Mouse (Mus musculus) heart, embryonic 11.5 days (tissue): ENCODE data around the gene Grk5. TPM values are rescaled to one million over a fixed set of nuclear protein-coding genes. Genes with fewer than 3 reads are reported as not detected.

Experiments
- ATAC-seq: fragments of 200-750 bp; cut with Nextera tagmentation; replicated peaks from 2 replicates; pipeline ENCODE4 v1.8.0; 2017; ENCODE audit warnings: moderate library complexity; ENCODE audit not compliant: insufficient number of reproducible peaks, low FRiP score, low TSS enrichment
- H3K27ac ChIP-seq: fragments of 300-500 bp; sonication (generic); 2 replicates; pipeline ENCODE4 v1.5.1; 2014; ENCODE audit warnings: mild to moderate bottlenecking, low read depth, low read length
- H3K27me3 ChIP-seq: fragments of 300-500 bp; sonication (generic); 2 replicates; pipeline ENCODE4 v1.6.1; 2014; ENCODE audit warnings: mild to moderate bottlenecking, low read length, mixed read lengths; ENCODE audit not compliant: control insufficient read depth, insufficient read depth
- H3K36me3 ChIP-seq: fragments of 300-500 bp; sonication (generic); 2 replicates; pipeline ENCODE4 v1.6.1; 2014; ENCODE audit warnings: mild to moderate bottlenecking, low read length, moderate library complexity, mixed read lengths; ENCODE audit not compliant: control insufficient read depth, insufficient read depth
- H3K4me1 ChIP-seq: fragments of 300-500 bp; sonication (generic); 2 replicates; pipeline ENCODE4 v1.6.1; 2014; ENCODE audit warnings: low read length; ENCODE audit not compliant: control insufficient read depth, insufficient read depth
- H3K4me2 ChIP-seq: fragments of 300-500 bp; sonication (generic); 2 replicates; pipeline ENCODE4 v1.6.1; 2014; ENCODE audit warnings: mild to moderate bottlenecking, moderate library complexity
- H3K4me3 ChIP-seq: fragments of 300-500 bp; sonication (generic); 2 replicates; pipeline ENCODE4 v1.5.1; 2014; ENCODE audit warnings: low read depth, low read length
- H3K9ac ChIP-seq: fragments of 300-500 bp; sonication (generic); 2 replicates; pipeline ENCODE4 v1.6.1; 2014; ENCODE audit warnings: mild to moderate bottlenecking, low read depth, low read length, moderate library complexity
- H3K9me3 ChIP-seq: fragments of 300-500 bp; sonication (generic); replicated peaks from 2 replicates; pipeline ENCODE4 v1.6.1; 2016; ENCODE audit warnings: low read length; ENCODE audit not compliant: control insufficient read depth
- WGBS: fragments of 180-500 bp; shearing (Covaris S2); extraction: QIAGEN DNeasy Blood & Tissue Kit; methylation state at CpG from one replicate; pipeline ENCODE4 v1.1.7; 2014; ENCODE audit not compliant: insufficient replicate concordance; 5-methylcytosine and 5-hydroxymethylcytosine counted together
- polyA plus RNA-seq: library from polyadenylated mRNA; unstranded; fragments of >200 nt; fragmentation: Nextera tagmentation; extraction: Ambion mirVana; gene quantifications from 2 replicates; pipeline ENCODE4 v1.2.1, GENCODE M21; 2014

Grk5 gene
- polyA plus RNA-seq, 1 experiment from 2014 or later, result 4.9 TPM

DNA sequence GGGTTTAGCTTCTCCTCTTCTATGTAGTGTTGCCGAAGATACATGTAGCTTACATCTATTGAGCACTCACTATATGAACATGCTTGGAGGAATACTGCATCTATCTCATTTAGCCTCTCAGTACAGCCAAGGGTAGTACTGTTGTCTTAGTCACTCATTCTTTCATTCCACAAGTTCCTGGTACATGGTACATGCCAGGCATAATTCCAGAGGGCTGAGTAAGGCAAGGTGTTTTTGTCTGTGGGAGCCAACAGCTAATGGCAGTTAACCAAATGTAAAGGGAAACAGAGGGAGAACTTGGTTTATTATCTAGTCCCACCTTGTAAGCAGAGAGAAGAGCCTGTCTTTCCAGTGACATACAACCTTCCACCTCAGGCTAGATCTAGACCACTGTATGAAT is 82.0 kb downstream of the Grk5 start:
- H3K4me3 ChIP-seq, result no peak overlapping the region
- 92% methylated on average over 1 of the region's 1 CpGs for WGBS
- H3K27ac ChIP-seq, result no peak overlapping the region
- H3K4me1 ChIP-seq, result no peaks in the 10 kb centered on the region
- no peak overlapping the region for H3K9ac ChIP-seq
- no peak for ATAC-seq
- H3K27me3 ChIP-seq, result no peaks in the 10 kb centered on the region
- no peak overlapping the region for H3K4me2 ChIP-seq
- no peaks in the 10 kb centered on the region for H3K9me3 ChIP-seq
- H3K36me3 ChIP-seq, result no peaks in the 10 kb centered on the region

DNA sequence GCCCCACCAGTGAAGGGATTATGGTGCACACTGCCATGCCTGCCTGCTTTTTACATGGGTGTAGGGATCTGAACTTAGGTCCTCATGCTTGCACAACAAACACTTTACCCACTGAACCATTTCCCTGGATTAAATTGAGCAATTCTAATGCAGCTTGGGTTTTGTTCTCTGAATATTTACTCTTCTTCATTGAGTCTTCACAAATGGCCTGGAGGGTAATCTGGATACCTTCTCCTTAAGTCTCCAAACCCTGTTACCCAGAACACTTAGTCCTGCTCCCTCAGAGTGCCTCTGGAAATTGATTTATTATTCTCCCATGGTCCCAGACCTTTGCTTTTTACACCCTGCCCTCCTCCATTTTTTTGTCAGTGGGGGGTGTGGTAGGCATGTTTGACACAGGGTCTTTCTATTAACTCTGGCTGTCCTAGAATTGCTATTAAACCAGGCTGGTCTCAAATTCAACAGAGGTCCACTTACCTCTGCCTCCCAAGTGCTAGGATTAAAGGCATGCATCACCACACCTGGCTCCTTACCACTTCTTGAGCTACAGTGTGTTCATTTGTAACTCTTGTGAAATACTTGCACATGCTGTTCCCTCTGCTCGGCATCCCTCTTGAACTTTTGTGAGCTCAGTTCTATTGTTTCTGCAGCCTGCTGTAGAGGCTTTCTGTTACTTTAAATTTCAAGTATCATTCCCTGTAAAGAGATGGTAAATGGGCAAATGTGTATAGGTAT is 82.9 kb downstream of the Grk5 start:
- ATAC-seq, result no peak
- no peak overlapping the region for H3K4me2 ChIP-seq
- no peaks in the 10 kb centered on the region for H3K36me3 ChIP-seq
- no peak overlapping the region for H3K27ac ChIP-seq
- no peaks in the 10 kb centered on the region for H3K27me3 ChIP-seq
- no peaks in the 10 kb centered on the region for H3K4me1 ChIP-seq
- no peak overlapping the region for H3K4me3 ChIP-seq
- no peak overlapping the region for H3K9ac ChIP-seq
- 82% methylated on average over 1 of the region's 1 CpGs for WGBS
- H3K9me3 ChIP-seq, result no peaks in the 10 kb centered on the region

DNA sequence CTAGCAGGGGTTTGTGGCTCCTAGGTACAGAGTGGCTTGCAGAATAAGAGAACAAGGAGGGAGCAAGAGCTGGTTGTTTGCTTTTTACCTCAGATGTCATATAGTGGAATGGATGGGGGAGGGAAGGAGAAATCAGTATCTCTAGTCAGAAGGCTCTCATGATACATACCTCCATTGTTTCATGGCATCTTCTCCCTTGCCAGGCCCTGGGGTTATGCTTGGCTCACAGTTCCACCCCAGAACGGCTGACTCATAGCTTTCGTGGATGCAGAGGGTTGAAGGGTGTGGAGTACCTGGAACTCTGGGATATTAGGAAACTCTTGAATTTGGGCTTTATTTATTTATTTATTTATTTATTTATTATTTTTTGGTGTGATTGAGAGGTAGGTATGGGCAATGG is 84.0 kb downstream of the Grk5 start:
- Histone ChIP-seq H3K36me3 (no peaks in the 10 kb centered on the region), H3K27ac (no peak overlapping the region), H3K4me1 (no peaks in the 10 kb centered on the region), H3K4me3 (no peak overlapping the region), H3K27me3 (no peaks in the 10 kb centered on the region), H3K9ac (no peak overlapping the region), H3K4me2 (no peak overlapping the region), H3K9me3 (no peaks in the 10 kb centered on the region)
- ATAC-seq, result no peak
- 89% methylated on average over 2 of the region's 2 CpGs for WGBS

DNA sequence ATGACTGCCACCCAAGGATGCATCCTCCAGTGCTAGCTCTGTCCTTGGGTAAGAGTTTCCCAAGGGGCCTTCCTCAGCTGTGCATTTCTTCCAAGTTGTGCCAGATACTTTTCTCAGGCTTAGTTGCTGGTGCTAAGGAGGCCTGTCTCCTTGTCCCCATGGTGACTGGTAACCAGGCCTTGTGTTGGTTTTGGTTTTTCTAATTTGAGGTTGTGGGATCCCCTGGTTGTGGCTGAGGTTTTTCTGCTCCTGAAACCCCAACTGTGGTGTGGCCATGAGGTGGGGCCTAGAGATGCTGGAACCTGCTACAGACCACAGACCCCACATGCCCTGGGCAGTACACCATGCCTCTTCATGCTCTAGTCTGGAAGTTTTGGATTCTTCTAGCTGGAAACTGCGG is 90.0 kb downstream of the Grk5 start:
- H3K4me2 ChIP-seq, result no peak overlapping the region
- no peaks in the 10 kb centered on the region for H3K4me1 ChIP-seq
- WGBS, result 84% methylated on average over 1 of the region's 1 CpGs

DNA sequence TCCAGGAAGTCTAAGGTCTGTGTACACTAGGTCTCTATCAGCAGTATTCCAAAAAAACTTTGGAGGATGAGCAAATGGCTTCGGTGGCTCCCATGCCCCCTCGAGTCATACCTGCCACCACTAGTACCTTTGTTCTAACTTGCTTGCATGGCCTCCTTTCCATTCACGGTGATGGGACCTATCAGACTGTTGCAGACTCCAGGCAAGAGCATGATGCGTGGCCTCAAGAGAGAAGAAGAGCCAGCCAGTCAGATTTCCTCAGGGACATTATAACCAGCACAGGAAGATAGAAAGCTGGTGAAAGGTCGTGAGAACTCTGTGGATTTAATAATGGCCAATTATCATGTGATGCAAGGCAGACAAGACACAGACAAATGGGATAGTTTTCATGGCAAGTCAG is 91.8 kb downstream of the Grk5 start:
- 80% methylated on average over 5 of the region's 5 CpGs for WGBS

More for the DNA sequence above, 90.0 kb downstream of the Grk5 start:
- ATAC-seq, result no peak
- Histone ChIP-seq H3K4me3 (no peak overlapping the region), H3K27me3 (no peaks in the 10 kb centered on the region), H3K9me3 (no peaks in the 10 kb centered on the region), H3K9ac (no peak overlapping the region), H3K36me3 (no peaks in the 10 kb centered on the region), H3K27ac (no peak overlapping the region)

DNA sequence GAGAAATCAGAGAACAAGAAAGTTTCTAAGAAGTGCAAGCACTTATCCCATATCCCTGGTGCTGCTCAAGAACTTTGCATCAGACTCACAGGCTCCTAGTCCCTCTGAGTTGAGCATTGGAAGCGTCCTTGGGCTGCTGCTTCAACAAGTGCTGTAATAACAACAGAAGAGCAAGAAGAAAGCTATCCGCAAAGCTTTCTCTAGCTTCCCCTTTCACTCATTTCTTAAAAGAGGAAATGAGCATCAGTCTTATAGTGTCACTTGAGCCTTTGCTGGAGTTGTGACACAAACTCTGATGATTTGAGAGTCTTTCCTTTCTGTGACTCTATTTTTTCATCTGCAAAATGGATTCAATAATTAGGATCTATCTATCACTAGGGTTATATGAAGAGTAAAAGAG is 92.3 kb downstream of the Grk5 start:
- 78% methylated on average over 2 of the region's 2 CpGs for WGBS
- Histone ChIP-seq H3K4me2 (no peak overlapping the region), H3K9ac (no peak overlapping the region), H3K36me3 (no peaks in the 10 kb centered on the region), H3K27ac (no peak overlapping the region), H3K4me1 (no peaks in the 10 kb centered on the region), H3K27me3 (no peaks in the 10 kb centered on the region), H3K4me3 (no peak overlapping the region), H3K9me3 (no peaks in the 10 kb centered on the region)
- no peak for ATAC-seq

More for the DNA sequence above, 91.8 kb downstream of the Grk5 start:
- H3K9me3 ChIP-seq, result no peaks in the 10 kb centered on the region
- no peak overlapping the region for H3K9ac ChIP-seq
- H3K4me3 ChIP-seq, result no peak overlapping the region
- no peak overlapping the region for H3K4me2 ChIP-seq
- H3K27ac ChIP-seq, result no peak overlapping the region
- no peaks in the 10 kb centered on the region for H3K36me3 ChIP-seq
- H3K27me3 ChIP-seq, result no peaks in the 10 kb centered on the region
- no peak for ATAC-seq
- H3K4me1 ChIP-seq, result no peaks in the 10 kb centered on the region

DNA sequence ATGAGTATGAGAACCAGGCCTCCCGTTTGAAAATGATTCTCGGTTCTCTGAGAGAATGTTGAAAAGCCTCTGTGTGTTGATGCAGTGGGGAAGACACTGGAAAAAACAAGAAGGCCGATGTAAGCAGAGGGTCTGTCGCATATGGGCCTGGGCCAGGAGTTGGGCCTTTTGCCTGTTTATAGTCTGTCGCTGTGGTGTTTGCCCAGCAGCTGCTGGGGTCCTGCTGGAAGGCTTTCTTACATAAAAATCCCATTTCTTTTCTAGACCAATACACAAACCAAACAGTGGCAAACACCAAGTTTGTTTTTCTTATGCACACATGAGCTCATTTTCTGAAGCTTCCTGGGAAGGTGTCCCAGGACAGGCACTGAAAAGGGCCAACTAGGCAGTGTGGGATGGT is 100.2 kb downstream of the Grk5 start:
- H3K27me3 ChIP-seq, result no peaks in the 10 kb centered on the region
- no peaks in the 10 kb centered on the region for H3K36me3 ChIP-seq
- no peak for ATAC-seq
- H3K4me1 ChIP-seq, result peaks cover 7% of the 10 kb centered on the region
- no peaks in the 10 kb centered on the region for H3K9me3 ChIP-seq
- 85% methylated on average over 5 of the region's 5 CpGs for WGBS
- H3K4me3 ChIP-seq, result no peak overlapping the region
- H3K9ac ChIP-seq, result no peak overlapping the region
- H3K4me2 ChIP-seq, result no peak overlapping the region
- no peak overlapping the region for H3K27ac ChIP-seq

DNA sequence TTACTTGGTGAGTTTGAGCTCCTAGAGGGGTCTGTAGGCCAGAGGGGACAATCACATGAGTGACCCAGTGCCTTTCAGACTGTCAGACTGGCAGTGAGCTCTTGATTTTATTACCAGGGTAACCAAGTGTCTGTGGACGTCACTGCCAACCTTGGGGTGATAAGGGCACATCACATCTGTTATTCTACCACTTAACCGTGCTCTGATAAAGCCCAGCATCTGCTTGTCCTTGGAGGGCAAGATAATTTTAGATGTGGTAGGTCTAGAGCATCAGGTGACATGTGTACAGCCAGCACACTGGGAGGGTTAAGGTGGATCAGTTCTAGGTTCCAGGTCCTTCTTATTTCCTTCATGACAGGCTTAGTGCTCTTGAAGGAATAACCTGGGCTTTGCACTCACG is 104.7 kb downstream of the Grk5 start:
- Histone ChIP-seq H3K36me3 (no peaks in the 10 kb centered on the region), H3K9ac (no peak overlapping the region), H3K27me3 (no peaks in the 10 kb centered on the region), H3K4me3 (no peak overlapping the region), H3K4me1 (peaks cover 13% of the 10 kb centered on the region), H3K4me2 (no peak overlapping the region), H3K9me3 (no peaks in the 10 kb centered on the region), H3K27ac (no peak overlapping the region)
- ATAC-seq, result no peak
- 35% methylated on average over 3 of the region's 3 CpGs for WGBS

DNA sequence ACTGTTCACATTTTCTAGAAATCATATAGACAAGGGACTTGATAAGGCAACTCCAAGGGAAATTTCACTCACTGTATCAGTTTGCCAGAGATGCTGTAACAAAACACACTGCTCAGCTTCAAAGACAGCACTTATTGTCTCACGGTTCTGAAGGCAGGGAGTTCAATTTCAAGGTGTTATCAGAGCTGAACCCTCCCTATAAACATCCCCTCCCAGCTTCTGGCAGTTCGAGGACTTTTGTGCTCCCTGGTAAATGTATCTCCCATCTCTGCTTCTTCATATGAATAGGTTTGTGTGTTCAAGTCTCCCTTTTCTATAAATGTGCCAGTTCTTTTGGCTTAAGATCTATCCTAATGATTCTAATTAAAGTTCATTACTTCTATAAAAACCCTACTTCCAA is 105.3 kb downstream of the Grk5 start:
- H3K4me3 ChIP-seq, result no peak overlapping the region
- no peak overlapping the region for H3K27ac ChIP-seq
- no peaks in the 10 kb centered on the region for H3K9me3 ChIP-seq
- no peaks in the 10 kb centered on the region for H3K36me3 ChIP-seq
- no peaks in the 10 kb centered on the region for H3K27me3 ChIP-seq
- H3K4me1 ChIP-seq, result peaks cover 16% of the 10 kb centered on the region
- H3K4me2 ChIP-seq, result no peak overlapping the region
- no peak overlapping the region for H3K9ac ChIP-seq
- WGBS, result 46% methylated on average over 2 of the region's 2 CpGs
- no peak for ATAC-seq
